Mouse (Mus musculus) embryonic facial prominence, embryonic 15.5 days (tissue): Measurements from ENCODE around the gene Hpdl. TPM values are rescaled to one million over a fixed set of nuclear protein-coding genes. Genes with fewer than 3 reads are reported as not detected.
A peak's percentile ranks its signal among the peaks of the same experiment; 100 is the strongest.
"Not testable (repeated sequence)": the region's sequence is repeated elsewhere in the genome, so short reads cannot be mapped to it uniquely, and the experiment has no call there.

Source experiments
- ATAC-seq: fragments of 200-750 bp; cut with Nextera tagmentation; 2 replicates; pipeline ENCODE4 v1.8.0; 2017; ENCODE audit warnings: low read depth, moderate TSS enrichment; ENCODE audit not compliant: insufficient number of reproducible peaks, low FRiP score, low TSS enrichment
- H3K27ac ChIP-seq: fragments of 300-500 bp; sonication (generic); replicated peaks from 2 replicates; pipeline ENCODE4 v1.5.1; 2015; ENCODE audit warnings: mild to moderate bottlenecking, inconsistent platforms
- H3K27me3 ChIP-seq: fragments of 300-500 bp; sonication (generic); 2 replicates; pipeline ENCODE4 v1.6.1; 2015; ENCODE audit warnings: inconsistent platforms
- H3K36me3 ChIP-seq: fragments of 300-500 bp; sonication (generic); 2 replicates; pipeline ENCODE4 v1.6.1; 2015; ENCODE audit warnings: mild to moderate bottlenecking, inconsistent platforms
- H3K4me1 ChIP-seq: fragments of 300-500 bp; sonication (generic); 2 replicates; pipeline ENCODE4 v1.6.1; 2015; ENCODE audit warnings: inconsistent platforms
- H3K4me2 ChIP-seq: fragments of 300-500 bp; sonication (generic); replicated peaks from 2 replicates; pipeline ENCODE4 v1.6.1; 2015; ENCODE audit warnings: mild to moderate bottlenecking, inconsistent platforms
- H3K4me3 ChIP-seq: fragments of 300-500 bp; sonication (generic); replicated peaks from 2 replicates; pipeline ENCODE4 v1.5.1; 2015; ENCODE audit warnings: mild to moderate bottlenecking, inconsistent platforms
- H3K9ac ChIP-seq: fragments of 300-500 bp; sonication (generic); 2 replicates; pipeline ENCODE4 v1.6.1; 2015; ENCODE audit warnings: inconsistent platforms
- H3K9me3 ChIP-seq: fragments of 300-500 bp; sonication (generic); replicated peaks from 2 replicates; pipeline ENCODE4 v1.6.1; 2016; ENCODE audit warnings: inconsistent platforms
- WGBS: fragments of 180-500 bp; shearing (Covaris S2); methylation state at CpG from one replicate; pipeline ENCODE4 v1.1.7; 2015; 5-methylcytosine and 5-hydroxymethylcytosine counted together
- polyA plus RNA-seq: library from polyadenylated mRNA; unstranded; fragments of >200 nt; fragmentation: Nextera tagmentation; extraction: Ambion mirVana; gene quantifications from 2 replicates; pipeline ENCODE4 v1.2.1, GENCODE M21; 2015

The Hpdl gene
- 0.47 and 0.89 TPM in 2 replicates for polyA plus RNA-seq

DNA sequence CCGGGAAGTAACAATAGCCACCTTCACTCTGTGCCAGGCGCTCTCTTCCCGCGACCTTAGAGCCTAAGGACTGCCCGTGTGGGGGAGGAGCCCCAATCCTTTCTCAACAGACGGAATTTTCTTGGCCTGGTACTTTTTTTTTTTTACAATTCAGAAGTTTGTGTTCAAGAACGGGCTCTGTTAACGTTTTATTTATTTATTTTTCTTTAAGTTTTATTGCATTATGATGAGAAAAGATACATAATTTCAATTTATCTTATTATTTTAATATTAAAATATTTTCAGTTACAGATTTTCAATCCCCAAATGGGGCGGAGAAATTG, at the start of gene Hpdl:
Gene Hpdl (minus strand): TSS at position 14 of the 323 bp plus-strand sequence.
- ATAC-seq, result no peak
- Histone ChIP-seq H3K9me3 (no peaks in the 10 kb centered on the region), H3K36me3 (0 out of 2 replicates have a peak, but pooled peaks cover 3% of the 10 kb centered on the region), H3K27me3 (peaks cover 22% of the 10 kb centered on the region), H3K27ac (no peak within 1 kb of the TSS), H3K4me3 (peak within 1 kb of the TSS; percentile 56), H3K9ac (peak within 1 kb of the TSS; percentile 35), H3K4me2 (peak within 1 kb of the TSS; percentile 95), H3K4me1 (peaks cover 25% of the 10 kb centered on the region)
- WGBS, result 10% methylated on average over 9 of the region's 9 CpGs

DNA sequence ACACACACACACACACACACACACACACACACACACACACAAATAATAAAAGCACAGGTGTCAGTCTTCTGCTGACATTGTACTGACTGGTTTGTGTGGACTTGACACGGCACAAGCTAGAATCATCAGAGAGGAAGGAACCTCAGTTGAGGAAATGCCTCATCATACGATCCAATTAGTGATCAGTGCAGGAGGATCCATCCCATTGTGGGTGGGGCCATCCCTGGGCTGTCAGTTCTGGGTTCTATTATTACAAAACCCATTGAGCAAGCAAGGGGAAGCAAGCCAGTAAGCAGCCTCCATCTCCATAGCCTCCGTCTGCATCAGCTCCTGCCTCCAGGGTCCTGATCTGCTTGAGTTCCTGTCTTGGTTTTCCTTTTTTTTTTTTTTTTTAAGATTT, 48.4 kb upstream of the Hpdl start:
- 57% methylated on average over 3 of the region's 3 CpGs for WGBS
- no peak for ATAC-seq
- no peaks in the 10 kb centered on the region for H3K36me3 ChIP-seq

DNA sequence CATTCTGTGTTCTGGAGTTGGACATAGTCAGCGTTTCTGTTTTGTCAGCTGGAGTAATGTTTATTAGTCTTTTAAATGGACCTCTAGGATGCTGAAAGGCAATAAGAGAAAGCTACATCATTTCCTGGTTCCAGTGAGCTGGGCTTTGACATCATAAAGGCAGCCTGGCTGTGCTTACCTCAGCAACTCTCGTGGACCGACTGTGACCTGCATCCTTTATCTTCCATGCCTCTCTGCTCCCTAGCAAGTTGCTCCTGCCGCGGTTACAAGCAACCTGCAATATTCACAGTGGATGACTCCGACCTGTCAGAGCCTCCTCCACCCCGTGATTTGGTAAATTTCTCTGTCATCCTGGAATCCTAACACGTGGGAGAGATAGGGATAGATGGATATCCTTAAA, 40.5 kb upstream of the Hpdl start:
- Histone ChIP-seq H3K27ac (no peak overlapping the region), H3K4me2 (no peak overlapping the region), H3K9ac (no peak overlapping the region), H3K27me3 (no peaks in the 10 kb centered on the region), H3K4me3 (no peak overlapping the region), H3K36me3 (no peaks in the 10 kb centered on the region), H3K4me1 (no peaks in the 10 kb centered on the region), H3K9me3 (no peaks in the 10 kb centered on the region)
- 77% methylated on average over 8 of the region's 8 CpGs for WGBS
- no peak for ATAC-seq

More for the DNA sequence above, 48.4 kb upstream of the Hpdl start:
- Histone ChIP-seq H3K9me3 (no peaks in the 10 kb centered on the region), H3K4me1 (no peaks in the 10 kb centered on the region), H3K4me2 (no peak overlapping the region), H3K9ac (no peak overlapping the region), H3K4me3 (no peak overlapping the region), H3K27me3 (peaks cover 4% of the 10 kb centered on the region; the same call in 1 of the 2 replicates), H3K27ac (no peak overlapping the region)

DNA sequence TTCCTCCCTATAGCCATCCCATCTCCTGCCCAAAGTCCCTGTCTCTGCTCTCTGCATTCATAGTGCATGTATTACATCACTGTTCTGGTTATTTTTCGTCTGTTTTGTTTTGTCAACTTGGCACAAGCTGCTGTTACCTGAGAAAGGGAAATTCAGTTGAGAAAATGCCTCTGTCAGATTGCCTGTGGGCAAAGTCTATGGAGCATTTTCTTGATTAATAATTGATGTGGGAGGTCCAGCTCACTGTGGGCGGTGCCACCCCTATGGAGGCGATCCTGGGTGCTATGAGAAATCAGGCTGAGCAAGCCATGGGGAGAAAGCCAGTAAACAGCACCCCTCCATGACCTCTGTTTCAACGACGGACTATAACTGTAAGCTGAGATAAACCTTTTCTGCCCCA, 38.2 kb upstream of the Hpdl start:
- H3K4me2 ChIP-seq, result no peak overlapping the region
- ATAC-seq, result no peak
- H3K9ac ChIP-seq, result no peak overlapping the region
- no peak overlapping the region for H3K27ac ChIP-seq
- no peaks in the 10 kb centered on the region for H3K4me1 ChIP-seq
- no peak overlapping the region for H3K4me3 ChIP-seq
- no peaks in the 10 kb centered on the region for H3K36me3 ChIP-seq
- no peaks in the 10 kb centered on the region for H3K9me3 ChIP-seq
- WGBS, result 59% methylated on average over 5 of the region's 5 CpGs
- H3K27me3 ChIP-seq, result no peaks in the 10 kb centered on the region

DNA sequence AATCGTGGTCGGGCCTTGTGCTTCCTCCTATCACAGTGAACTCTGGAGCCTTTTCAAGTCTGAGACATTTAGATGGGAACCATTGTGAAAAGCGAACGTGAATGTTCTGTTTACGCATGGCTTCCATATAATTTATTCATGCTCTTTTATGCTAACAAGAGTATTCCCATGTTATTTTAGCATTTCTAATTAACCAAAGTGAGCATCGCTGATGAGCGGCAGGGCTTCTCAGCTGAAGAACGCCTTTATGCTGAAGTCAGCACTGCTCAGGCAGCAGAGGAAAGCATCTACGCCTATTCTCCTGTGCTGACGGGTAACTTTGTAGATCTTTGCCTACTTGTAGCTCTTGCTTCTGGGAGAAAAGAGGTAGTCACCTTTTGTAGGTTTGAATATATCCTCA, 35.7 kb upstream of the Hpdl start:
- 81% methylated on average over 10 of the region's 10 CpGs for WGBS
- Histone ChIP-seq H3K27ac (no peak overlapping the region), H3K4me2 (no peak overlapping the region), H3K4me3 (no peak overlapping the region), H3K4me1 (no peaks in the 10 kb centered on the region), H3K9me3 (no peaks in the 10 kb centered on the region), H3K9ac (no peak overlapping the region), H3K27me3 (no peaks in the 10 kb centered on the region), H3K36me3 (no peaks in the 10 kb centered on the region)
- ATAC-seq, result no peak

DNA sequence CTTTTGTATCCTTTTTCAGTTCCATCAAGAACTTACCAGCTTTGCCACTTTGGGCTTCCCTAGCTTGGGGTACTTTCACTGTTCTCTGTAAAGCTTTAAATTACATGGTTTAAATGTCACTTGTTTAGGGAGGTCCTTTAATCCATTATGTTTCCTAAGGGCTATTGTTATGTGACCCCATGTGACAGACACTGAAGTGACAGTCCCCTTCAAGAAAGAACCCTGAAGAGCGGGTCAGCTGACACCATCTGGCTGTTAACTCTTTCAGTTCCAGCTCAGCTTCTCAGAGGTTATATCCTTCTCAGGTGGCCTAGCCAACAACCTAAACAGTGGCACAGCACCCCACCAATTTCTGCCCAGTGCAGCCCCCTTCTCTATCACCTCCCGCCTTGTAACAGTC, 32.8 kb upstream of the Hpdl start:
- Histone ChIP-seq H3K27ac (no peak overlapping the region), H3K4me1 (no peaks in the 10 kb centered on the region), H3K4me2 (no peak overlapping the region), H3K36me3 (no peaks in the 10 kb centered on the region), H3K9ac (no peak overlapping the region), H3K27me3 (no peaks in the 10 kb centered on the region), H3K9me3 (no peaks in the 10 kb centered on the region), H3K4me3 (no peak overlapping the region)
- ATAC-seq, result no peak
- WGBS, result 24% methylated on average over 2 of the region's 2 CpGs

DNA sequence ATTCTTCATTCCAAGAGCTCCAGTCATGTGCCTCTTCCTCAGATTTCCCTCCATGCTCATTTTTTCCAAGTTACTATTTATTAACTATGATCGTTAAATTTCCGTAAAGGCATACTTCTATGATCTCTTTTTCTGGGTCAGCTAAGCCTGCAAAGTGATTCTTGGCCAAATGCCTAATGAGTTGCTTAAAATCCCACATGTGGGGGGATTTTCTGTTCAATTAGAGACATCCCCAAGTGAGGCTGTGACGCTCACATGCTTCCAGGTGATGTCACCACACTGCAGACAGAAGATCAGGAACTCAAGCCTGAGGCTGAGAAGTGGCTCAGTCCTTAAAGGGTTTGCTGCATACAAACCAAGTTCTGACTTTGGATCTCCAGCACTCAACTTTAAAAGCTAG, 28.4 kb upstream of the Hpdl start:
- no peak overlapping the region for H3K4me3 ChIP-seq
- no peak overlapping the region for H3K27ac ChIP-seq
- H3K9me3 ChIP-seq, result no peaks in the 10 kb centered on the region
- no peak overlapping the region for H3K9ac ChIP-seq
- WGBS, result 63% methylated on average over 3 of the region's 3 CpGs
- no peaks in the 10 kb centered on the region for H3K27me3 ChIP-seq
- no peak for ATAC-seq
- no peak overlapping the region for H3K4me2 ChIP-seq
- H3K4me1 ChIP-seq, result no peaks in the 10 kb centered on the region
- no peaks in the 10 kb centered on the region for H3K36me3 ChIP-seq

DNA sequence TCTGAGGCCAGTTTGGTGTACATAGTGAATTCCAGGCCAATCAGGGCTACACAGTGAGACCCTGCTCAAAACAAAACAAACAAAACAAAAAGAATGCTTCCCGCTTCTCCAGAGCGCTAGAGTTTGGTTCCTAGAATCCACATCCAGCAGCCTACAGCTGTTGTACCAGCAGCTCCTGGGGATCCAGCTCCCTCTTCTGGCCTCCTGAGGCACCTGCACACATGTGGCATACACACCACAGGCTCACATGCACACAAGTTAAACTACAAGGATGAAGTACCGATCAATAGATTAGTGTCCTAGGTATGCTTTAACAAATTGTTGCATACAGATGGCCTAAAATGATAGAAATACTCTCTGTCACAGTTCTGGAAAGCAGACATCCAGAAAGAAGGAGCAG, 22.8 kb upstream of the Hpdl start:
- no peak overlapping the region for H3K4me3 ChIP-seq
- no peak overlapping the region for H3K9ac ChIP-seq
- no peak overlapping the region for H3K4me2 ChIP-seq
- no peaks in the 10 kb centered on the region for H3K4me1 ChIP-seq
- 0 out of 2 replicates have a peak, but pooled peaks cover 4% of the 10 kb centered on the region for H3K27me3 ChIP-seq
- no peak overlapping the region for H3K27ac ChIP-seq
- WGBS, result 97% methylated on average over 3 of the region's 3 CpGs
- H3K9me3 ChIP-seq, result no peaks in the 10 kb centered on the region
- no peaks in the 10 kb centered on the region for H3K36me3 ChIP-seq
- no peak for ATAC-seq

DNA sequence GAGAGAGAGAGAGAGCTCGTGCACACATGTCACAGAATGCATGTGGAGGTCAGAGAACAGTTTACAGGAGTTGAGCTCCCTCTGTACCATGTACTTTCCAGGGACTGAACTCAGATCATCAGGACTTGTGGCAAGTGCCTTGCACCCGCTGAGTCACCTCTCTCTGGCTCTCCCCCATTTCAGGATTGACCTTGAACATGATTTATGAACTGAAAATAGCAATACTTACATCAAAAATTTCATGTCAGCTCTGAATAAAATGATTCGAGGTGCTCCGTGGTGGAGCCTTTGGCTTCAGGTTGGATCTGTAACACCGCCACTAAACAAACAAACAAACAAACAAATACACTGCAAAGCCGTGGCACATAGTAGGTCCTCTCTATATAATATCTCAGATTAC, 19.3 kb upstream of the Hpdl start:
- no peak overlapping the region for H3K4me2 ChIP-seq
- no peak overlapping the region for H3K27ac ChIP-seq
- no peaks in the 10 kb centered on the region for H3K9me3 ChIP-seq
- H3K4me1 ChIP-seq, result no peaks in the 10 kb centered on the region
- no peaks in the 10 kb centered on the region for H3K36me3 ChIP-seq
- 0 out of 2 replicates have a peak, but pooled peaks cover 6% of the 10 kb centered on the region for H3K27me3 ChIP-seq
- 81% methylated on average over 6 of the region's 6 CpGs for WGBS
- no peak for ATAC-seq
- no peak overlapping the region for H3K9ac ChIP-seq
- no peak overlapping the region for H3K4me3 ChIP-seq

DNA sequence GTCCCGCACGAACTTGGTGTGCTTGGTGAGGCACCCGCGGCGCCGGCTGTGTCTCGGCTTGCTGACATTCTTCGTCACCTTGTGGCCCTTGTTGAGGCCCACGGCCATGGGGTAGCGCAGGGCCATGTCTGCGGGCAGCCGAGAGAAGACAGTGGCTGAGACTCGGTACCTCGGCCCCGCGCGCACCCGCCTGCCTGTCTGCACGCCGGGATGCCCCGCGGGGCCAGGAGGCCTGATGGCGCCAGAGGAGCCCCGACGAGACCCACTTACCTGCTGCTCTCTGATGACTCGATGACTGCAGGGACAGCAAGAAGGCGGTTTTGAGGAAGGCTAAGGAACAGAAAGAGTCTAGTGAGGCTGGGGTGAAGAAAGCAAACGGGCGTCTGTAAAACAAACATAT, 18.6 kb upstream of the Hpdl start:
- H3K27ac ChIP-seq, H3K4me1 ChIP-seq, H3K9me3 ChIP-seq, H3K9ac ChIP-seq, ATAC-seq, H3K36me3 ChIP-seq, H3K27me3 ChIP-seq, H3K4me3 ChIP-seq: not testable (repeated sequence)
- H3K4me2 ChIP-seq, result peak overlapping the region; percentile 30; the same call in 1 of the 2 replicates
- 22% methylated on average over 23 of the region's 29 CpGs for WGBS

DNA sequence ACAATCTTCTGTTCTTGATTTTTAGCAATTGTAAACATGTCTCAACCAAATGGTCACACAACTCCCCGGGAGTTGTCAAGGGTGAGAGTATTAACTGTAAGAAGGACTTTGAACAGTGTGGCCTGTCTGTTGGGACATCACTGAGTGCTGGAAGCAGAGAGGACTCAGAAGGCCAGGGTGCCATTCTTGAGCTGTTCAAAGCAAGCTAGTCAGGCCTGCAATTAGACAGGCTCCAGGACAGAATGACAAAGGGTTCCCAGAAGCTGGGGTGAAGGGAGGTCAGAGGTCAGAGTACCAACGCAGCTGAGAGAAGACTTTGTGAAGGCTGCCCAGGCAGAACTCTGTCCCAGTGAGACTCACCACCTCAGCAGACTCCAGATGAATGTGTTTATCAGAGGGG, 17.5 kb upstream of the Hpdl start:
- Histone ChIP-seq H3K36me3 (no peaks in the 10 kb centered on the region), H3K27me3 (0 out of 2 replicates have a peak, but pooled peaks cover 6% of the 10 kb centered on the region), H3K4me1 (no peaks in the 10 kb centered on the region), H3K4me2 (no peak overlapping the region), H3K9ac (no peak overlapping the region), H3K4me3 (no peak overlapping the region), H3K9me3 (no peaks in the 10 kb centered on the region), H3K27ac (no peak overlapping the region)
- no peak for ATAC-seq
- 21% methylated on average over 2 of the region's 2 CpGs for whole genome bisulfite sequencing

DNA sequence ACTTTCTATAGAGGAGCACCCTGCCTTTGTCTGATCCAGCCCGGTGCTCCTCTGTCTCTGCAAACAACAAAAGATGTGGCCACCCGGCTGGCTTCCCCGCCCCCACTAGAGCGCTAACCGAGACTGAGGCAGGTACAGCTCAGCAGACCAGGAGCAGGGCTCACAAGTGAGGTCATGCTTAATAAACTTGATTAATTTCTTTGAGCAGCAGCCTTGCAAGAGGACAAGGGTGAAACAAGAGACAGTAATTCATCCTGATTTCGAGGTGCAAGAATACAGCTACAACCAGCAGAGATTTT, 8.5 kb upstream of the Hpdl start:
- Histone ChIP-seq H3K4me1 (peaks cover 3% of the 10 kb centered on the region), H3K4me2 (no peak overlapping the region), H3K9me3 (no peaks in the 10 kb centered on the region), H3K27ac (no peak overlapping the region), H3K4me3 (no peak overlapping the region), H3K36me3 (no peaks in the 10 kb centered on the region), H3K9ac (no peak overlapping the region), H3K27me3 (no peaks in the 10 kb centered on the region)
- no peak for ATAC-seq
- 17% methylated on average over 6 of the region's 6 CpGs for WGBS
